Mouse (Mus musculus): ENCODE results near the gene Gm614. TPM values are rescaled to one million over a fixed set of nuclear protein-coding genes. Genes with fewer than 3 reads are reported as not detected.

Gm614 gene
- polyA plus RNA-seq, 1 experiment, result not detected

- Histone ChIP-seq H3K27ac (ENCODE audit: insufficient read depth, low read length) (no peak overlapping the region), H3K27me3 (ENCODE audit: control insufficient read depth, insufficient read depth, low read length) (no peaks in the 10 kb centered on the region), H3K4me1 (ENCODE audit: control insufficient read depth, insufficient read depth, low read length) (no peaks in the 10 kb centered on the region), H3K4me3 (replicated peaks; ENCODE audit: insufficient read depth, low read depth, low read length) (peak overlapping the region; percentile 87)
- WGBS, result 10% methylated on average over 26 of the region's 26 CpGs
- TF ChIP-seq POLR2A (IDR thresholded peaks at IDR 0.05; ENCODE audit: borderline replicate concordance, insufficient read depth, low read length), result no peak
- no peak for TF ChIP-seq CTCF (IDR thresholded peaks at IDR 0.05; ENCODE audit: borderline replicate concordance, insufficient read depth, low read depth, low read length)
- DNase-seq, result peak; percentile 12 to 39
Measured at GRCm38 (mm10) chrX:101254740-101255139, 9.1 kb downstream of the Gm614 start.

- WGBS, result 9% methylated on average over 47 of the region's 47 CpGs
- Histone ChIP-seq H3K27ac (ENCODE audit: insufficient read depth, low read length) (no peak within 1 kb of the TSS), H3K4me1 (ENCODE audit: control insufficient read depth, insufficient read depth, low read length) (no peaks in the 10 kb centered on the region), H3K4me3 (replicated peaks; ENCODE audit: insufficient read depth, low read depth, low read length) (peak within 1 kb of the TSS; percentile 87), H3K27me3 (ENCODE audit: control insufficient read depth, insufficient read depth, low read length) (no peaks in the 10 kb centered on the region)
- DNase-seq, result peak; percentile 87 to 90
- TF ChIP-seq CTCF (IDR thresholded peaks at IDR 0.05; ENCODE audit: borderline replicate concordance, insufficient read depth, low read depth, low read length) (no peak), POLR2A (IDR thresholded peaks at IDR 0.05; ENCODE audit: borderline replicate concordance, insufficient read depth, low read length) (peak; percentile 60; the same call in 1 of the 2 replicates)
Measured at GRCm38 (mm10) chrX:101253952-101254729, 9.7 kb downstream of the Gm614 start, which contains the start of gene Foxo4. Foxo4 (plus strand) TSS chrX:101254528.

- 12% methylated on average over 1 of the region's 1 CpGs for WGBS
- Histone ChIP-seq H3K4me3 (replicated peaks; ENCODE audit: insufficient read depth, low read depth, low read length) (no peak overlapping the region), H3K4me1 (ENCODE audit: control insufficient read depth, insufficient read depth, low read length) (no peaks in the 10 kb centered on the region), H3K27me3 (ENCODE audit: control insufficient read depth, insufficient read depth, low read length) (no peaks in the 10 kb centered on the region), H3K27ac (ENCODE audit: insufficient read depth, low read length) (no peak overlapping the region)
- no peak for TF ChIP-seq POLR2A (IDR thresholded peaks at IDR 0.05; ENCODE audit: borderline replicate concordance, insufficient read depth, low read length)
- no peak for TF ChIP-seq CTCF (IDR thresholded peaks at IDR 0.05; ENCODE audit: borderline replicate concordance, insufficient read depth, low read depth, low read length)
- DNase-seq, result no peak
Measured at GRCm38 (mm10) chrX:101245011-101245410, 18.8 kb downstream of the Gm614 start.

GRCm38 (mm10) chrX:101222796-101223162, 41.0 kb downstream of the Gm614 start:
- no peak overlapping the region for H3K27ac ChIP-seq (ENCODE audit: insufficient read depth, low read length)
- no peaks in the 10 kb centered on the region for H3K4me1 ChIP-seq (ENCODE audit: control insufficient read depth, insufficient read depth, low read length)
- H3K4me3 ChIP-seq (replicated peaks; ENCODE audit: insufficient read depth, low read depth, low read length), result peak overlapping the region; percentile 73
- TF ChIP-seq POLR2A (IDR thresholded peaks at IDR 0.05; ENCODE audit: borderline replicate concordance, insufficient read depth, low read length) (no peak), CTCF (IDR thresholded peaks at IDR 0.05; ENCODE audit: borderline replicate concordance, insufficient read depth, low read depth, low read length) (no peak)
- H3K27me3 ChIP-seq (ENCODE audit: control insufficient read depth, insufficient read depth, low read length), result no peaks in the 10 kb centered on the region
- 14% methylated on average over 7 of the region's 7 CpGs for WGBS
- DNase-seq, result no peak

- no peaks in the 10 kb centered on the region for H3K27me3 ChIP-seq (ENCODE audit: control insufficient read depth, insufficient read depth, low read length)
- H3K27ac ChIP-seq (ENCODE audit: insufficient read depth, low read length), result peak within 1 kb of the TSS; percentile 65
- no peaks in the 10 kb centered on the region for H3K4me1 ChIP-seq (ENCODE audit: control insufficient read depth, insufficient read depth, low read length)
- DNase-seq, result peak; percentile 92 to 93
- 6% methylated on average over 55 of the region's 55 CpGs for WGBS
- peak within 1 kb of the TSS; percentile 73 for H3K4me3 ChIP-seq (replicated peaks; ENCODE audit: insufficient read depth, low read depth, low read length)
- TF ChIP-seq POLR2A (IDR thresholded peaks at IDR 0.05; ENCODE audit: borderline replicate concordance, insufficient read depth, low read length) (peak; percentile 64; the same call in 1 of the 2 replicates), CTCF (IDR thresholded peaks at IDR 0.05; ENCODE audit: borderline replicate concordance, insufficient read depth, low read depth, low read length) (no peak)
Measured at GRCm38 (mm10) chrX:101221834-101222795, 41.7 kb downstream of the Gm614 start, which contains the start of gene Snx12. Snx12 (minus strand) TSS chrX:101222563.

Other genes starting within 250 kb of the Gm614 start
- 0.11 TPM in 2 replicates for gene Tex11, start 204.3 kb downstream of the Gm614 start, polyA plus RNA-seq (2012; rRNA removed)
- gene Slc7a3, start 178.0 kb downstream of the Gm614 start, polyA plus RNA-seq (2012; rRNA removed), result 6.0 and 7.8 TPM in 2 replicates
- gene Snx12, start 41.4 kb downstream of the Gm614 start, polyA plus RNA-seq (2012; rRNA removed), result 37.2 and 39.4 TPM in 2 replicates
- gene Foxo4, start 9.5 kb downstream of the Gm614 start, polyA plus RNA-seq (2012; rRNA removed), result 14.9 and 15.3 TPM in 2 replicates
- gene Il2rg, start 4.3 kb upstream of the Gm614 start, polyA plus RNA-seq (2012; rRNA removed), result 1.9 and 2.0 TPM in 2 replicates
- not detected in 2 replicates for gene Gm20489, start 5.0 kb upstream of the Gm614 start, polyA plus RNA-seq (2012; rRNA removed)
- 54.4 and 64.5 TPM in 2 replicates for gene Med12, start 10.0 kb upstream of the Gm614 start, polyA plus RNA-seq (2012; rRNA removed)
- gene Nlgn3, start 35.2 kb upstream of the Gm614 start, polyA plus RNA-seq (2012; rRNA removed), result 36.9 and 38.5 TPM in 2 replicates
- gene Gjb1, start 112.4 kb upstream of the Gm614 start, polyA plus RNA-seq (2012; rRNA removed), result 69.2 and 83.3 TPM in 2 replicates
- gene Zmym3, start 156.9 kb upstream of the Gm614 start, polyA plus RNA-seq (2012; rRNA removed), result 148 and 174 TPM in 2 replicates
- 129 and 136 TPM in 2 replicates for gene Nono, start 165.3 kb upstream of the Gm614 start, polyA plus RNA-seq (2012; rRNA removed)
- 2.0 and 2.9 TPM in 2 replicates for gene Itgb1bp2, start 185.1 kb upstream of the Gm614 start, polyA plus RNA-seq (2012; rRNA removed)